Mouse (Mus musculus): ENCODE data around the gene Thyn1.

DNA sequence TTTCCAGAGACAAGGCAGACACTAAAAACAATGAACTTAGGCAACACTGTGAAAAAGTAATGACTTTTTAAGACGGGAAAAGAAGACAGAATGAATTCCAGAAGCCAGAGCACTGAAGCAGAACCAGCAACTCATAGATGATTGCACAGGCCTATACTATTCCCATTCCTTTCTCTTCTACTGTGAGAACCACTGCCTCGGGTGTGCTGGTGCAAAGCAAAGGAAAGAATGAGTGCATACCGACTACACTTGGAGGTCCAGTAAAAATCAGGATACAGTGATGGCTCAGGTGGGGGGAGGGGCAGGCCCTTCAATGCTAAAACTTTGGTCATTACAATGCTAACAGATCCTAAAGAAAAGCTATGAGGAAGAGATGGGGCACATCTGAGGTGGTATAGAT, 5.6 kb upstream of the Thyn1 start:
- TF ChIP-seq ZNF384 (IDR thresholded peaks at IDR 0.05; ENCODE audit: low read depth, low read length): no peak
- TF ChIP-seq HCFC1 (IDR thresholded peaks at IDR 0.05; ENCODE audit: borderline replicate concordance, insufficient read depth, low read length): no peak
- TF ChIP-seq CHD2 (IDR thresholded peaks at IDR 0.05; ENCODE audit: low read depth, low read length): no peak
- no peak for TF ChIP-seq MAFK (IDR thresholded peaks at IDR 0.05; ENCODE audit: insufficient read depth, low read depth, low read length)
- TF ChIP-seq ZC3H11A (IDR thresholded peaks at IDR 0.05; ENCODE audit: borderline replicate concordance, low read depth, low read length): no peak

All from ES-E14 (cell line).